Mouse (Mus musculus): ENCODE data around the gene Tmem110. TPM values are rescaled to one million over a fixed set of nuclear protein-coding genes. Genes with fewer than 3 reads are reported as not detected.

Gene Tmem110
- polyA plus RNA-seq, 1 experiment: 8.4 TPM

DNA sequence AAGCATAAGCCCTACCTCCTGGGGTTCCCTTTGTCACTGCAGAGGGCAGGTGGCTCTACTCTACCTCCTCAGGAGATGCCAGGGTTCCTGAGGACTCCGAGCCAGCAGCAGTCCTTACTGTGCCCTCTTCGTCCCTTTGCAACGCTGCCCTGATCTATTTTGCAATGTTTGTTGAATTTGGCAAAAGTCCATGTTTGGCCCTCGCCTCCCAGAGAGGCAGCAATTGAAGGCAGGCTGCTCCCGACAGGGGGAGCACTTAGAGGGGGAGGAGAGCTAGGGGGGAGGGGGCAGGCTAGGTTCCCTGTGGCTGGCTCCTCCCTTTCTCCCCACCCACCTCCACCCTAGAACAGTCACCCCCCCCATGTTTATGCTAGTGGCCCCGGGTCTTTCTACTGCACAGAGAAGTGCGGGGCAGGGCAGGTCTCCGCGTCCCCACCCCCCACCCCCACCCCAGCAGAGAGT, 62.9 kb downstream of the Tmem110 start:
- Histone ChIP-seq H3K4me1 (ENCODE audit: control insufficient read depth, insufficient read depth, low read length) (peaks cover 11% of the 10 kb centered on the region), H3K27ac (ENCODE audit: insufficient read depth, low read depth, low read length) (no peak overlapping the region), H3K4me3 (ENCODE audit: insufficient read depth, low read length) (no peak overlapping the region)
- TF ChIP-seq CTCF (IDR thresholded peaks at IDR 0.05; ENCODE audit: low read depth, low read length): peak; percentile 51
- TF ChIP-seq POLR2A (IDR thresholded peaks at IDR 0.05; ENCODE audit: borderline replicate concordance, low read depth, low read length): no peak

DNA sequence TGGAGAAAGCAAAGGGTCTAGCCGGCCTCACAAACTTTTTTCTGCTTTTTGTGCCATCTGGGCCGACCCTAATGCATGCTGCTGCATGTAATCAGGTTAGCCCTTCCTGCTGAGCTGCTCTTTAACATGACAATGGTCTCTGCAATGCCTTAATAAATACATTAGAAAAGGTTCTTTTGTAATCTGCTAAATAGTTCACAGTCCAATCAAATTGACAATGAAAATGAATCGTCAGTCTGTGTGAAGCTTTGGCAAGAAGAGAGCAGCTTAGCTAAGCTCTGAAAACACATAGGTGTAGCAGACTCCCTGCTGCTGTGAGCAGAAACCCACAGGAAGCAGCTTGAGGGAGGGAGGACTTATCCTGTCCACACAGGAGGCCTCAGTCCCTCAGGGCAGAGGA, 74.6 kb downstream of the Tmem110 start:
- H3K27ac ChIP-seq (ENCODE audit: insufficient read depth, low read depth, low read length): no peak overlapping the region
- H3K4me1 ChIP-seq (ENCODE audit: control insufficient read depth, insufficient read depth, low read length): peaks cover 5% of the 10 kb centered on the region
- no peak for TF ChIP-seq POLR2A (IDR thresholded peaks at IDR 0.05; ENCODE audit: borderline replicate concordance, low read depth, low read length)
- no peak for TF ChIP-seq CTCF (IDR thresholded peaks at IDR 0.05; ENCODE audit: low read depth, low read length)
- H3K4me3 ChIP-seq (ENCODE audit: insufficient read depth, low read length): no peak overlapping the region

DNA sequence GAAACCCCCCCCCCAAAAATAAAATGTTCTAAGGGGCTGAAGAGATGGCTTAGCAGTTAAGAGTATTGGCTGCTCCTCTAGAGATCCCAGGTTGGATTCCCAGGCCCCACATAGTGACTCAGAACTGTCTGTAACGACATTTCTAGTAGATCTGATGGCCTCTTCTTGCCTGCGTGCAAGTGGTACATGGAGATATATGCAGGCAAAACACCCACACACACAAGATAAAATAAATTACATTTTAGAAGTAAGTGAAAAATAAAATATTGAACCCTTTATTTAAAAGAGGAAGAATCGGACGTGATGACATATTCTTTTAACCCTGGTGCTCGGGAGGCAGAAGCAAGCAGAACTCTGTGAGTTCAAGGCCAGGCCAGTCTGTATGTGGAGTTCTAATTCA, 77.2 kb downstream of the Tmem110 start:
- peaks cover 14% of the 10 kb centered on the region for H3K4me1 ChIP-seq (ENCODE audit: control insufficient read depth, insufficient read depth, low read length)
- TF ChIP-seq CTCF (IDR thresholded peaks at IDR 0.05; ENCODE audit: low read depth, low read length) (no peak), POLR2A (IDR thresholded peaks at IDR 0.05; ENCODE audit: borderline replicate concordance, low read depth, low read length) (no peak)
- no peak overlapping the region for H3K27ac ChIP-seq (ENCODE audit: insufficient read depth, low read depth, low read length)
- H3K4me3 ChIP-seq (ENCODE audit: insufficient read depth, low read length): no peak overlapping the region

DNA sequence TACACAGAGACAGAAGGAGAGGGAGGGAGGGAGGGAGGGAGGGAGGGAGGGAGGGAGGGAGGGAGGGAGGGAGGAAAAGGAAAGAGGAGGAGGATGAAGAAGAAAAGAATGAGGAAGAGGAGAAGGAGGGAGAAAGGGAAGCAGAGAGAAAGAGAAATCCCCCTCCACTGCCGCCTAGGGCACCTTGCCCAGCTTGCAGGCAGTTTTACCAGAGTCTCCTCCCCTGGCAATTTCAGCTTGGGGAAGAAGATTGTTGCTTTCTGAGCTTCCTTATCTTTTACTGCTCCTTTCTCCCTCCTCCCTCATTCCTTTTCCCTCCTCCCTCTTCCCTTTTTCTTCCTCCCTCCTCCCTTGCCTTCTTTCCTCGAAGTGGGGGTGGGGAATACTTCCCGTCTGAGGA, 77.6 kb downstream of the Tmem110 start:
- Histone ChIP-seq H3K4me1 (ENCODE audit: control insufficient read depth, insufficient read depth, low read length) (peaks cover 16% of the 10 kb centered on the region), H3K27ac (ENCODE audit: insufficient read depth, low read depth, low read length) (no peak overlapping the region)
- TF ChIP-seq CTCF (IDR thresholded peaks at IDR 0.05; ENCODE audit: low read depth, low read length) (no peak), POLR2A (IDR thresholded peaks at IDR 0.05; ENCODE audit: borderline replicate concordance, low read depth, low read length) (no peak)

DNA sequence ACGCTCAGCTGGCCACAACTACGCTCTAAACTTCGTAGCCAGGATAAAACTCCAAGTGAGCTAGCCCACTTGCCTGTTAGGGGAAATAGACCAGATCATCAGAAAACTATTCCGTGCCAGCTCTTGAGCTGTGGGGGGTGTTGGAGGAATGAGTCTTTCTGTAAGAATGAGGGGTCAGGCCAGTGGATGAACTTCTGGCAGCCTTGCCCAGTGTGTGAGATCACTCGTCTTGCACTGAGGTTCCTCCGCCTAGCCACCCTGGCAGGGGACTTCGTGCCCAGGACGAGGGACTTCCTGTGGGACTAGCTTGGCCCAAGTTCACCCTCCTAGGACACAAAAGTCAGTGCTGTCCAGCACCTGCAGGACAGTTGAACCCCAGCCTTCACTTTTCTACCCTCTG, 78.9 kb downstream of the Tmem110 start:
- H3K4me1 ChIP-seq (ENCODE audit: control insufficient read depth, insufficient read depth, low read length): peaks cover 21% of the 10 kb centered on the region
- TF ChIP-seq CTCF (IDR thresholded peaks at IDR 0.05; ENCODE audit: low read depth, low read length) (no peak), POLR2A (IDR thresholded peaks at IDR 0.05; ENCODE audit: borderline replicate concordance, low read depth, low read length) (no peak)
- no peak overlapping the region for H3K27ac ChIP-seq (ENCODE audit: insufficient read depth, low read depth, low read length)

More for the DNA sequence above, 77.6 kb downstream of the Tmem110 start:
- no peak overlapping the region for H3K4me3 ChIP-seq (ENCODE audit: insufficient read depth, low read length)

DNA sequence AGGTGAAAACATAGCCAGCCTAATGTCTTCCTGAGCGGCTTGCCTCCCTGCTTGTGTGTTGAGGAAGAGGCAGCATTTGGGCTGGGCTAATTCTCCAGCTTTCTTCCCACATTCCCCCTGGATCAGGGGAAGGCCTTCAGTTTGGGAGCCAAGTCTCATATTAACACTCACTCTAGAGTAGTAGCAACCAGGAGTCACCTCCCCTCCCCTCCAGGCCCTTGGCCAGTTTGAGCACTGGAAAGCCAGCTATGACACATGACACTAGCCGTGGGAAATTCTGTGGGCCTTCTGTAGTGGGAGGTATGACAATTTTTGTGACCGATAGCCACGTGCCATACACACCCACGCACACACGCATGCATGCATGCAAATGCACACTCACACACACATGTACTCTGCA, 80.6 kb downstream of the Tmem110 start:
- Histone ChIP-seq H3K27ac (ENCODE audit: insufficient read depth, low read depth, low read length) (no peak overlapping the region), H3K4me3 (ENCODE audit: insufficient read depth, low read length) (no peak overlapping the region), H3K4me1 (ENCODE audit: control insufficient read depth, insufficient read depth, low read length) (peaks cover 21% of the 10 kb centered on the region)
- TF ChIP-seq CTCF (IDR thresholded peaks at IDR 0.05; ENCODE audit: low read depth, low read length) (no peak), POLR2A (IDR thresholded peaks at IDR 0.05; ENCODE audit: borderline replicate concordance, low read depth, low read length) (no peak)

More for the DNA sequence above, 78.9 kb downstream of the Tmem110 start:
- no peak overlapping the region for H3K4me3 ChIP-seq (ENCODE audit: insufficient read depth, low read length)

DNA sequence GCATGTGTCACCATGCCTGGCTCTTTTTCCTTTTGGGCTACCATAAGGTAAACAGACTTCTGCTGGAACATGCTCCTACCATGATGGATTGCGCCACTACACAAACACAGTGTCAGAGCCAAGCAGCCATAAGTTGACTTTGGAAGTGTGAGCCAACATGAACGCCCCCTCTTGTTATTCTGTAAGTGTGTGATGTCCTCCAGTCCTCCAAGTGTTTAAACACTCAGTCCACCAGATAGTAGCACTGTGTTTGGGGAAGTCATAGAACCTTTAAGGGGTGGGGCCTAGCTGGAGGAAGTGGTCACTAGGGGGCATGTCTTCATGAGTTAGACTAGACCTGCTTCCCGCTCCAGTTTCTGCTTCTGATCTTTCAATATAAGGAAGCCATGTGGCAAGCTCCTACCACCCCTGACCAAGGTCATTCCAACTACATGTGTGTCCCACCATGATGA, 82.5 kb downstream of the Tmem110 start:
- peaks cover 21% of the 10 kb centered on the region for H3K4me1 ChIP-seq (ENCODE audit: control insufficient read depth, insufficient read depth, low read length)
- TF ChIP-seq CTCF (IDR thresholded peaks at IDR 0.05; ENCODE audit: low read depth, low read length) (no peak), POLR2A (IDR thresholded peaks at IDR 0.05; ENCODE audit: borderline replicate concordance, low read depth, low read length) (no peak)
- no peak overlapping the region for H3K4me3 ChIP-seq (ENCODE audit: insufficient read depth, low read length)
- peak overlapping the region; percentile 35 for H3K27ac ChIP-seq (ENCODE audit: insufficient read depth, low read depth, low read length)

DNA sequence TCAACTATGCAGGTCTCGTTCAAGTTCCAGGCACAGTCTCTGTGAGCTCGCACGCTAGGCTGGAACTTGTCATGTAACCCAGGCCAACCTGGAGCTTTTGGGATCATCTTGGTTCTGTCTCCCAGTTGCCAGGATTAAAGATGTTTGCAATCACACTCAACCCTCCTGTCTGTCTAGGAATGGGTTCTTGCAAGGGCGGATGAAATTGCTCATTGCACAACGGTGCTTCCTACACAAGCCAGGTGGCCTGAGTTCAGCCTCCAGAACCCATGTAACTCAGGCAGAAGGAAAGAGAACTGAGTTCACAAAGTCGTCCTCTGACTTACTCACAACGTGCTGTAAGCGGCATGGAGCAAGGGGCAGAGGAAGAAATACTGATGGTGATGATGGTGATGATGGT, 85.8 kb downstream of the Tmem110 start:
- TF ChIP-seq CTCF (IDR thresholded peaks at IDR 0.05; ENCODE audit: low read depth, low read length): no peak
- no peak for TF ChIP-seq POLR2A (IDR thresholded peaks at IDR 0.05; ENCODE audit: borderline replicate concordance, low read depth, low read length)
- Histone ChIP-seq H3K27ac (ENCODE audit: insufficient read depth, low read depth, low read length) (no peak overlapping the region), H3K4me1 (ENCODE audit: control insufficient read depth, insufficient read depth, low read length) (peaks cover 10% of the 10 kb centered on the region), H3K4me3 (ENCODE audit: insufficient read depth, low read length) (no peak overlapping the region)

DNA sequence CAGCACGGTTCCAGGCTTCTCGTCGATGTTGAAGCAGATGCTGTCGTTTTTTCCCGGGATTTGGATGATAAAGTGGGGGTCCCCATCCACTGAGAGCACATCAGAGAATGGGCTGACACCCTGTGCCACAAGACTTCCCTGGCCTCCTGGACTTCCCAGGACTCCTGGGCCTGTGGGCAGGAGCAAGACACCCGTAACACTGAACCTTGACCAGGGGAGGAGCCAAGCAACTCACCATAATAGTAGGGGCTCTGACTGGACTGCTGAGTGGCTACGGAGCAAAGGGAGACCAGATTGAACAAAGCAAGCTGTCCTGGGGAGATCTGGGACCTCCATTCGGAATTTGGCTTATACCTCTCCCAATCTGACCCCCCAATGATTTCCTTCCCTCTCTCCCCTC, 87.3 kb downstream of the Tmem110 start:
- no peak overlapping the region for H3K27ac ChIP-seq (ENCODE audit: insufficient read depth, low read depth, low read length)
- TF ChIP-seq POLR2A (IDR thresholded peaks at IDR 0.05; ENCODE audit: borderline replicate concordance, low read depth, low read length) (no peak), CTCF (IDR thresholded peaks at IDR 0.05; ENCODE audit: low read depth, low read length) (no peak)
- H3K4me3 ChIP-seq (ENCODE audit: insufficient read depth, low read length): no peak overlapping the region

DNA sequence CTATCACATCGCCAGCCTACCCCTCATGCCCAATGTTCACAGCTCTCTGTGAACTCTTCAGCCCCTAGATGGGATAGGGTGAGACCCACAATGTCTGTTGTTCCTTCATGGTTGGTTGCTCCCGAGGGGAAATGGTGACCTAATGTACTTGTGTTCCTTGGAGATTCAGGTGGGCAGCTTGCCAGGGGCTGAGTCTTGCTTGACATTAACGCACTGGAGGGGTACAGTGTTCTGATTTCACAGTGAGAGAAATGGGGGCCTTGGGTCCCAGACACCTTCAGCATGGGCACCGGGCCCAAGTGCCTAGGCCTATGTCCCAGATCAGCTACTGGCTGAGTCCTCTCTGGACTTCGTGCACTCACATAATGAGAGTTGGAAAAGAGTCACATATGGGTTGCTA, 88.0 kb downstream of the Tmem110 start:
- TF ChIP-seq POLR2A (IDR thresholded peaks at IDR 0.05; ENCODE audit: borderline replicate concordance, low read depth, low read length) (no peak), CTCF (IDR thresholded peaks at IDR 0.05; ENCODE audit: low read depth, low read length) (no peak)
- H3K27ac ChIP-seq (ENCODE audit: insufficient read depth, low read depth, low read length): no peak overlapping the region
- H3K4me1 ChIP-seq (ENCODE audit: control insufficient read depth, insufficient read depth, low read length): peaks cover under 1% of the 10 kb centered on the region
- H3K4me3 ChIP-seq (ENCODE audit: insufficient read depth, low read length): no peak overlapping the region

More for the DNA sequence above, 87.3 kb downstream of the Tmem110 start:
- H3K4me1 ChIP-seq (ENCODE audit: control insufficient read depth, insufficient read depth, low read length): peaks cover 7% of the 10 kb centered on the region

DNA sequence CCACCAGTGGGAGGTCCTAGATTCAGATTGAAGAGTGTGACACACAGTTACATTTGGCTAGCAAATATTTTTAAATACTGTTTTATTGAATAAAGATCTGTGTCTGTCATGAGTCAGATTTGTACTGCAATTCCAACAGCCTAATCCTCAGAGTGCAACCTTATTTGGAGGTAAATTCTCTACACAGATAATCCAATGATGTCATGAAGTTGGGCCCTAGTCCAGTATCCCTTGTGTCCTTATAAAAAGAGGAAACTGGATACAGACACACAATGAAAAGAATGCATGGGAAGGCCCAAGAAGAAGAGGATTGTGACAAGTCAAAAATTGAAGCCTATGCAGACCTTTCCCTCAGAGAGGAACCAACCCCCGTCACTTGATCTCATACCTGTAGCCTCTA, 91.1 kb downstream of the Tmem110 start:
- no peak overlapping the region for H3K27ac ChIP-seq (ENCODE audit: insufficient read depth, low read depth, low read length)
- H3K4me3 ChIP-seq (ENCODE audit: insufficient read depth, low read length): no peak overlapping the region
- H3K4me1 ChIP-seq (ENCODE audit: control insufficient read depth, insufficient read depth, low read length): no peaks in the 10 kb centered on the region
- TF ChIP-seq POLR2A (IDR thresholded peaks at IDR 0.05; ENCODE audit: borderline replicate concordance, low read depth, low read length): no peak
- no peak for TF ChIP-seq CTCF (IDR thresholded peaks at IDR 0.05; ENCODE audit: low read depth, low read length)
